Mouse (Mus musculus) myocyte (in vitro differentiated cells): ENCODE measurements around the gene Gm16253.

ENCODE experiments used
- CEBPB ChIP-seq: IDR thresholded peaks from 2 replicates; pipeline ENCODE4 v1.6.1; 2011; ENCODE audit warnings: mild to moderate bottlenecking, moderate library complexity; ENCODE audit not compliant: poor library complexity, insufficient read depth, severe bottlenecking
- E2F4 ChIP-seq: IDR thresholded peaks from one replicate; pipeline ENCODE4 v1.6.1; 2011; ENCODE audit warnings: mild to moderate bottlenecking, control low read depth, moderate library complexity; ENCODE audit not compliant: insufficient read depth
- MAX ChIP-seq: IDR thresholded peaks from one replicate; pipeline ENCODE4 v1.6.1; 2011; ENCODE audit warnings: low read depth, mild to moderate bottlenecking, control low read depth
- MYOD1 ChIP-seq, 3 experiments: IDR thresholded peaks; one replicate each; pipeline ENCODE4 v1.6.1; 2011; ENCODE audit warnings: control low read depth in 2 of 3, low read depth in 2 of 3, mild to moderate bottlenecking in 2 of 3, moderate library complexity in 1 of 3; ENCODE audit not compliant: insufficient read length in 2 of 3, control insufficient read depth in 1 of 3
- MYOG ChIP-seq, 3 experiments: IDR thresholded peaks; one replicate each; pipeline ENCODE4 v1.6.1; 2011; ENCODE audit warnings: control low read depth in 2 of 3, low read depth in 2 of 3, mild to moderate bottlenecking in 2 of 3; ENCODE audit not compliant: insufficient read length in 2 of 3, control insufficient read depth in 1 of 3, insufficient read depth in 1 of 3
- POLR2A ChIP-seq: IDR thresholded peaks from one replicate; pipeline ENCODE4 v1.6.1; 2011; ENCODE audit warnings: low read depth, mild to moderate bottlenecking, control low read depth, moderate library complexity; ENCODE audit not compliant: insufficient read length
- POLR2AphosphoS2 ChIP-seq: IDR thresholded peaks from one replicate; pipeline ENCODE4 v1.6.1; 2011; ENCODE audit warnings: low read depth, control low read depth; ENCODE audit not compliant: insufficient read length
- SRF ChIP-seq: IDR thresholded peaks from one replicate; pipeline ENCODE4 v1.6.1; 2011; ENCODE audit warnings: low read depth; ENCODE audit not compliant: control insufficient read depth, insufficient read length
- TCF12 ChIP-seq: IDR thresholded peaks from one replicate; pipeline ENCODE4 v1.6.1; 2011; ENCODE audit warnings: mild to moderate bottlenecking, control low read depth; ENCODE audit not compliant: poor library complexity, insufficient read depth, severe bottlenecking
- TCF3 ChIP-seq: IDR thresholded peaks from one replicate; pipeline ENCODE4 v1.6.1; 2011; ENCODE audit warnings: low read depth, control low read depth; ENCODE audit not compliant: insufficient read length
- USF1 ChIP-seq: IDR thresholded peaks from one replicate; pipeline ENCODE4 v1.6.1; 2011; ENCODE audit warnings: low read depth, mild to moderate bottlenecking, control low read depth, moderate library complexity

DNA sequence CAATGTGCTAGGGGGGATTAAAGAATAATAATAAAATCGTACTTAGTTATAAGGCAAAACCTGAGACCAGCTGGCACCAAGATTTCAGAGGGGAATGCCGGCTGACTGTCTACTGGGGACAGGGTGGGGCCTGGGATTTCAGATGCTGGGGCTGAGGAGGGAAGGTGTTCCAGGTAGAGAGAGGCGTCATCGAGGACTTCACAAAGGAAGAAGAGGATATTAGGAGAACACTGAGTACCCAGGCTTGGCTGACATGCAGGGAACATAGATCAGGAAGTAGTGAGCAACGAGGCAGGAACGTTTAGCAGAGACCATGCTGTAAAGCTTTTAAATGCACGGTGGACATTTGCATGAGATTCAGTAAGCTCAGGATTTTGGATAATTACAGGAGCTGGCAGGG, 24.9 kb upstream of the Gm16253 start:
- TF ChIP-seq SRF (no peak), POLR2A (no peak), USF1 (no peak), POLR2AphosphoS2 (no peak), MYOD1 (IDR thresholded peaks at IDR 0.05; ENCODE audit: control insufficient read depth in 1 of 3, insufficient read length in 2 of 3, low read depth in 2 of 3) (no peak), TCF12 (no peak), MAX (no peak), CEBPB (no peak), E2F4 (no peak), TCF3 (no peak), MYOG (IDR thresholded peaks at IDR 0.05; ENCODE audit: control insufficient read depth in 1 of 3, insufficient read depth in 1 of 3, insufficient read length in 2 of 3, low read depth in 2 of 3) (no peak)
